Comparison of ENCODE assay signal across 11 mouse cellular contexts in genomic region chr13:63045504-63046205, GRCm38 (mm10).
DNase-seq lines count a peak whose midpoint lies in the region; ATAC-seq and TF ChIP-seq lines count a peak whose summit lies in the region.
"Had no signal": no experiment of that assay in that cellular context is flagged by ENCODE, and none has a peak within 500 bp of the region (broad histone marks: within the 10 kb centered on the region; RNA-seq: fewer than 3 reads in every experiment).

No protein-coding gene starts in this region.

- H3K4me2 ChIP-seq in neural tube, embryonic 15.5 days, result no peak overlapping the region
- no peak overlapping the region for H3K4me2 ChIP-seq in stomach, embryonic 16.5 days (ENCODE audit: low read depth, low read length)
- H3K4me2 ChIP-seq: midbrain, embryonic 15.5 days had no signal

- no peak for TF ChIP-seq POLR2A in bone marrow macrophage, adult 2 months (IDR thresholded peaks at IDR 0.05; ENCODE audit: borderline replicate concordance, low read depth, low read length)

- H3K9me3 ChIP-seq in neural tube, embryonic 15.5 days (replicated peaks), result no peaks in the 10 kb centered on the region
- no peaks in the 10 kb centered on the region for H3K9me3 ChIP-seq in stomach, embryonic 16.5 days (replicated peaks; ENCODE audit: control insufficient read depth, low read length)
- H3K9me3 ChIP-seq: midbrain, embryonic 15.5 days had no signal

- no peak for ATAC-seq in neural tube, embryonic 15.5 days (ENCODE audit: low FRiP score)
- ATAC-seq in stomach, embryonic 16.5 days (ENCODE audit: insufficient read depth, low FRiP score), result no peak

- H3K36me3 ChIP-seq in neural tube, embryonic 15.5 days, result no peaks in the 10 kb centered on the region
- H3K36me3 ChIP-seq in stomach, embryonic 16.5 days (ENCODE audit: control insufficient read depth, insufficient read depth, low read length), result no peaks in the 10 kb centered on the region
- H3K36me3 ChIP-seq: midbrain, embryonic 15.5 days had no signal

- DNase-seq in kidney, adult 9 months, result peak; percentile 30
- no peak for DNase-seq in kidney, adult 11 months
- DNase-seq in neural tube, embryonic 10.5 days (ENCODE audit: extremely low spot score, low spot score), result no peak
- no peak for DNase-seq in gastrocnemius, adult 8-10 months (ENCODE audit: low spot score in 2 of 2)
- no peak for DNase-seq in testis, postnatal 14 days (ENCODE audit: low spot score)
- DNase-seq: adrenal gland, adult 2 months; lung, postnatal 14 days had no signal

- H3K27ac ChIP-seq in neural tube, embryonic 15.5 days (replicated peaks), result 0 out of 2 replicates have a peak overlapping the region, but pooled peaks have one; percentile 5
- H3K27ac ChIP-seq in bone marrow macrophage, adult 2 months (ENCODE audit: insufficient read depth, low read depth, low read length), result no peak overlapping the region
- peak overlapping the region; percentile 3; the same call in 1 of the 2 replicates for H3K27ac ChIP-seq in stomach, embryonic 16.5 days (ENCODE audit: low read length)
- H3K27ac ChIP-seq: midbrain, embryonic 15.5 days had no signal

- no peaks in the 10 kb centered on the region for H3K4me1 ChIP-seq in neural tube, embryonic 15.5 days
- peaks cover 21% of the 10 kb centered on the region for H3K4me1 ChIP-seq in bone marrow macrophage, adult 2 months (ENCODE audit: control insufficient read depth, insufficient read depth, low read length)
- 0 out of 2 replicates have a peak, but pooled peaks cover 3% of the 10 kb centered on the region for H3K4me1 ChIP-seq in stomach, embryonic 16.5 days (ENCODE audit: control insufficient read depth, insufficient read depth, low read length)
- H3K4me1 ChIP-seq: midbrain, embryonic 15.5 days had no signal

- H3K27me3 ChIP-seq in neural tube, embryonic 15.5 days (replicated peaks), result no peaks in the 10 kb centered on the region
- no peaks in the 10 kb centered on the region for H3K27me3 ChIP-seq in stomach, embryonic 16.5 days (ENCODE audit: control insufficient read depth, insufficient read depth, low read length)
- H3K27me3 ChIP-seq: midbrain, embryonic 15.5 days had no signal

- peak; percentile 31; the same call in 1 of the 2 replicates for TF ChIP-seq CTCF in bone marrow macrophage, adult 2 months (IDR thresholded peaks at IDR 0.05; ENCODE audit: low read depth, low read length)

- no peak overlapping the region for H3K4me3 ChIP-seq in neural tube, embryonic 15.5 days (replicated peaks)
- no peak overlapping the region for H3K4me3 ChIP-seq in bone marrow macrophage, adult 2 months (ENCODE audit: insufficient read depth, low read length)
- no peak overlapping the region for H3K4me3 ChIP-seq in stomach, embryonic 16.5 days (replicated peaks; ENCODE audit: low read length)
- H3K4me3 ChIP-seq: midbrain, embryonic 15.5 days had no signal

- no peak overlapping the region for H3K9ac ChIP-seq in neural tube, embryonic 15.5 days (replicated peaks)
- H3K9ac ChIP-seq in stomach, embryonic 16.5 days (ENCODE audit: low read length), result no peak overlapping the region
- H3K9ac ChIP-seq: midbrain, embryonic 15.5 days had no signal

- 79% methylated on average over 2 of the region's 2 CpGs for WGBS in neural tube, embryonic 15.5 days
- WGBS in stomach, embryonic 16.5 days, result 46% methylated on average over 2 of the region's 2 CpGs
